Mouse (Mus musculus): ENCODE data around the gene Sufu.

Sufu gene

DNA sequence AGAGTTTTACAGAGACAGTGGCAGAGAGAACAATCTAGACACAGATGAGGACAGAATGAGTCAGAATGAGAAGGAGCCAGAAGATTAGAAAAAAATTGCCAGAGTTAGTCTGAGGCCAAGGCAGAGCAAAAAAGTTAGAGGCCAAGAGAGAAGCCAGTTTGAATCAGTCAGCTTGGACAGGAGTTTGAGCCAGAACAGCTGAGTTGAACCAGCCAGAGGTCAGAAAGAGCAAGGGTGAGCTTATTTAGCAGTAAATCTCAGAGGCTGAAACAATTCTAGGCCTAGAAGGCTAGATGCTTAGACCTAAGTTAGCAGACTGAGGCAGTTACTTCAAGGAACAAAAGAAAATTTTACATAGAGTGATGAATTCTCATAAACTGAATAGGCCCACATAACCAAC lies 32.6 kb downstream of the Sufu start:
- in situ Hi-C loops (cut with MboI, MseI), result no loop called here

DNA sequence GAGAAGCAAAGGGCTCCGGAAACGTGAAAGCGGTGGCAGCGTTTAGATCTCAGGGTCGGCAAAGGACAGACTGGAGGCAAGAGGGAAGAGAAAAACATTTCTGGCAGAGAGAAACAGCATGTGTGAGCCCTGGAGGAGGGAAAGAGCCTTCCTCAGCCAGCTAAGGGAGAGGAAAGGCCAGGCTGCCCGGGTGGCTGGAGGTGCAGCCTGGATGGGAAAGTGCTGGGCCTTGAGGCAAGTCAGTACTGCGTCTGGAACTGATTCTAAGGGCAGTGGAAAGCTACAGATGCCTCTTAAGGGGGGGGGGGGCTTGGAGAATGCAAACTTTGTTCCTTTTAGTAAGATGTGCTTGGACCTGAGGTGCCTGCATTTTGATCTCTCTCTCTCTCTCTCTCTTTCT lies 37.0 kb downstream of the Sufu start:
- in situ Hi-C loops (cut with MboI, MseI), result no loop called here

DNA sequence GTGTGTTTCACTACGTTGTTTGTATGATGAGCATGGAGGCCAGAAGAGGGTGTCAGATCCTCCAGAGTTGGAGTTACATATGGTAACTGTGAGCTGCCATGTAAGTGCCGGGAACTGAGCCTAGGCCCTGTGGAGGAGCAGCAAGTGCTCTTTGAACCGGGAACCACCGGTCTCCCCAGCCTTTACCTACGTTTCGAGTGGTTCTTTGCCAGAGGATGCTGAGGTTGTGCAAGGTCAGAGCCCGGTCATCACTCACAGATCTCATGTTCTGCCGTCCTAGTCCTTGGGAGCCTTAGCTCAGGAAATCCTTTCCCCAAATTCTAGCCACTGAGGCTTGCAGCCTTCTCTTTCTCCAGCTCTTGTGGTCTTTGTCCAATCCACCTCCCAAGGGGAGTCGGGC lies 37.5 kb downstream of the Sufu start:
- in situ Hi-C loops (cut with MboI, MseI), result no loop called here

DNA sequence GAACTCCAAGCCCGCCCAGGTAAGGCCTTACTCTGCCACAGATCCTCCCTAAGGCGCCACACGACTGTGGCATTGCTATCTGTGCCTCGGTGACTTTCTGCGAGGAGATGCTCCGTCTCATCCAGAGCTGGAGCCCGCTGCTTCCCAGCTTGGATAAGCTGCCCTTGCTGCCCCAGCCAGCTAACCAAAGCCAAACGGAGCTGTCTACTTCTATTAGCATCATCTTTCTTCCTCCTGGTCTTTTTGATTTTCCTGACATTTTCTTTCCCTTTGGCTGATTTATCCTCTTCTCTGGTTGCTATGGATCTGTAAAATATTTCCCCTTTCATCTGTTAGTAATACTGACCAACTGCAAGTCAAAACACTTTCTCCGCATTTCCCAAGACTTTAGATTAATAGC lies 37.9 kb downstream of the Sufu start:
- in situ Hi-C loops (cut with MboI, MseI), result no loop called here

DNA sequence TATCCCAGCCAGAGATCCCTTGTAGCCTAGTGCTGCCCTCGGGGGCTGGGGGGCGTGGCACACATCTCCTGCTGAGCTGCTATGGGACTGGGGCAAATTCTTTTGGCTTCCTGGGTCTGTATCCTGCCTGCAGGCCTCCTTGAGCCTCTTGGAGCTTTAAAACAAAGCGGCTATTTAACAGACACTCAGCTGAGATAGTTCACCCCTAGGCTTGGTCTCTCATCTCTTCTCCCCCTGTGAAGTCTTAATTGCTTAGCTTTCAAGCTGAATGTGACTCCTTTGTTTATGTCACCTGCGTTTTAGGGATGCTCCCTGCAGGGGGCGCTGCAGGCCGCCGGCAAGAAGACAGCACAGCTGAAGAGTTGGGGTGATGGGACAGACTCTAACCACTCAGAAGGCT lies 38.8 kb downstream of the Sufu start:
- in situ Hi-C loops (cut with MboI, MseI), result no loop called here

DNA sequence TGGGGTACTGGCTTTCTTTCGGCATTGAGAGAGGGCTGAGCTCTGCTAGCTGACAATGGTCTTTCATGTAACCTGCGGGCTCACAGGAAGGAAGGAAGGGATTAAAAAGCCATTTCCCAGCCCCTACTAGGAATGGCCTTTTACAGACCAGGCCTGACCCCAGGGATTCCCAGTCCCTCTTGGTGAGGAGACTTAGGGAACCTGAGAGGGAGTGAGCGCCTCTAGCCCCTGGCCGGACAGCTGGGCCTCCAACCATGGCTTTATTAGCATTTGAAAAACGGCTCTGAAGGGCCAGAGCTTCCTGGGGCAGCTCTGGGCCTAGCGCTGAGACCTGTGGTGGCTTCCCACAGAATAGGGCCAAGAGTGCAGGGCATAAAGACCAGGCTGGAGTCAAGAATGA lies 46.8 kb downstream of the Sufu start:
- in situ Hi-C loops (cut with MboI, MseI), result no loop called here

DNA sequence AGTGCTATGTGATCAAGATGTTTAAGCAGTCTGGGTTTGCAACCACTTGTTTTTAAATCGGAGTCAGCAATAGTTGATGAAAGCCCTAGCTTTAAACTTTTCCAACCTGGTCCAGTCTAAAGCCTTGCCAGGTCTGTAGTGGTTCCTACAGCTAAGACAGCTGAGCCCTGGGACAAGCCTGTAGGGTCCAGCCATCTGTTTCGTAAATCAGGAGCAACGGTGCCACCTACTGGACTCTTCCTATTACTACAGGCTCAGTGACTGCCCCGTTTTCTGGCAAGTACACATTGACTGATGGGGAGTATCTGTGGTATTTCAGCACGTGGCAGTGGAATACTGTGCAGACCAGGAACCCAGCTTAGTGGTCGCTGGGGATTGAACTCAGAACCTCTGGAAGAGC lies 47.5 kb downstream of the Sufu start:
- in situ Hi-C loops (cut with MboI, MseI), result no loop called here

DNA sequence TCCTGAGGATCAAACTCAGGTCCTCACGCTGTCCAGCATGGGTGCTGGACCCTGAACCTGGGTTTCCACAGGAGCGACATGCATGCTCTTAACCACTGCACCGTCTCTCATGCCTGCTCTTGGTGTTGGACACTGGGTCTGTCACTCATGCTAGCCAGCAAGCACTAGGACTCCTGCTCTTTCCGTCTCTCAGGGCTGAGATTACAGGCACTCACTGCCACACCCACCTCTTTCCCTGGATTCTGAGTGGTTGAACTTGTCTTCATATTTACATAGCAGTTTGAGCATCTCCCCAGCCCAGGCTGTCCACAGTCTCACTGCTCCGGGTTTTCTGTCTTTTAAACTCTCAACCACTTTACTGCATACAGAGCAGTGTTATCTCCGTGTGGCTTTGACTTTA lies 48.9 kb downstream of the Sufu start:
- in situ Hi-C loops (cut with MboI, MseI), result loop anchor here (5.0 kb wide), 1 partner anchor 43 kb away; no protein-coding TSS in a partner anchor

DNA sequence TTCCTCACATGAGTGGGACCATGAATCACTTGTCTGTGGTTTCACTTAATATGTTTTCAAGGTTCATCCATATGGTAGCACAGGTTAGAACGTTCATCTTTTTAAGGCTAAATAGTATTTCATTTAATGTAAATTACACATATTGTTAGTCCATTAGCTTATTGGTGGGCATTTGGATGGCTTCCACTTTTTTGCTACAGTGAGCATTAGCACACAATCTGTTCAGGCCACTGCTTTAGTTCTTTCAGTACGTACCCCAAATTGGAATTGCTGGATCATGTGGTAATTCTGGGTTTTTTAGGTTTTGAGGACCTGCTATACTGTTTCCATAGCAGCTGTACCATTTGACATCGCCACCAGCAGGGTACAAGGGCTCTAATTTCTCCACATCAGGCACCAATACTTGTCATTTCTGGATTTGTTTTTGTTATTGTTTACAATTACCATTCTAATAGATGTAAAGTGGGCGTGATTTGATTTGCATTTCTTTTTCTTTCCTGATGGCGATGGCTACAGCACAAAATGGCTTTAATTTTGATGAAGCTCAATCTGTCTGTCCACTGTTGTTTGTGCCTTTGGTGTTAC lies 49.8 kb downstream of the Sufu start:
- in situ Hi-C loops (cut with MboI, MseI), result loop anchor here (5.0 kb wide), 1 partner anchor 44 kb away; no protein-coding TSS in a partner anchor

DNA sequence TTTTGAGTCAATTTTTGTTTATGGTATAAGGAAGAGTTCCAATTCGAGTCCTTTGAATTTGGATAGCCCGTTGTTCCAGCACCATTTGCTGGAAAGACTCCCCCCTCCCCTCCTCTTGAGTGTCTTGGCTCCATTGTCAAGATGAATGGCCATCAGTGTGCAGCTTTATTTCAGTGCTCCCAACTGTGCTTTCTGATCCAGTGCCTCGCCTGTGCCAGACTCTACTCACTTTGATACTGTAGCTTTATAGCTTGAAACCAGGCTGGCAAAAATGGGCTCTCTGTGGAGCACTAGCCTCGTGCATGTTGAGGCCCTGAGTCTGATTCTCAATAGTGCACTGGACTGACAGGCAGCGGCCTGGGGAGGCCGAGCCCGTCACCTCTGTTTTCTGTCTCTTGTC lies 50.4 kb downstream of the Sufu start:
- in situ Hi-C loops (cut with MboI, MseI), result loop anchor here (5.0 kb wide), 1 partner anchor 45 kb away; no protein-coding TSS in a partner anchor

DNA sequence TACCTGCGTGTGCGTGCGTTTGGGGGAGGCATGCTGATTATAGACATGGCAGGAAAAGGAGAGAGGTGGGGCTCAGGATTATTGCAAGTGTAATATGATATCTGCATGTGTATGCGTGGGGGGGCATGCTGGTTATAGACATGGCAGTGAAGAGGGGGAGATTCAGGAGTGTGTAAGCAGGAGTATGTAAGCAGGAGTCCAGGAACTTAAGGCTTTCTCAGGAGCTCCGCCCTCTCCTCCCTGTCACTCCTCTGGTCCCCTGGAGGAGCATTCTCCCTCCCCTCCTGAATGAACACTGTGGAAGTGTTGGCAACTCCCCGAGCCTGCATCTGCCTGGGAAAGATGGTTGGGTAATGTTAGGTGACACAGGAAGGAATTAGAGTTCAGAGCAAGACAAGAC lies 51.2 kb downstream of the Sufu start:
- in situ Hi-C loops (cut with MboI, MseI), result loop anchor here (5.0 kb wide), 1 partner anchor 46 kb away; no protein-coding TSS in a partner anchor

DNA sequence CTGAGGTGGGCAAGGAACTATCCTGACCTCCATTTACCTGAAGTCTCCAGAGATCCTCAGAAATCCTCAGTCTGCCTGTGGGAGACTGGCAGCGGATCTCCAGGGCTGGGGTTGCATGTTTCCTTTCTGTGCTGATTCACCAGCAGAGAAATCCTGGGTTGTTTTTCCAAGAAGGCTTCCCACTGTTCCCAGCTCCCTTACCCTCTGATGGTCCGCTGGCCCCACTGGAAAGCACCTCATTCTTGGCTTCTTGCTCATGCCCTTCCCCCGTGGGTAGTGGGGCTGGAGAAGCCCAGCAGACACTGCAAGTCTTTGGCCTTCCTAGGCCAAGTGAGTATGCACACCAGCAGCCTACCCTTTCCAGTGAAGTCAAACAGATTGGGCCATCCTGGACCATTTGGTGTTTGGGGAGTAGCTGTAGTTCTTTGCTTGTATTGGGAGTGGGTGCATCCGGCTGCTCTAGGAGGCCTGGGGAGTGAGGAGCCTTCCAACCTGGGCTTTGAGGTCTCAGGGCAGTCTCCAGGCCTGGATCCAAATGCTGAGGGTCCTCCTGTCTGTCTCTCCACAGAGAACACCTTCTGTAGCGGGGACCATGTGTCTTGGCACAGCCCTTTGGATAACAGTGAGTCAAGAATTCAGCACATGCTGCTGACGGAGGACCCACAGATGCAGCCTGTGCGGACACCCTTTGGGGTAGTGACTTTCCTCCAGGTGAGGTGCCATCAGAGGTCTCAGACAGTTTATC lies 52.7 kb downstream of the Sufu start:
- in situ Hi-C loops (cut with MboI, MseI), result loop anchor here (5.0 kb wide), 1 partner anchor 47 kb away; no protein-coding TSS in a partner anchor

DNA sequence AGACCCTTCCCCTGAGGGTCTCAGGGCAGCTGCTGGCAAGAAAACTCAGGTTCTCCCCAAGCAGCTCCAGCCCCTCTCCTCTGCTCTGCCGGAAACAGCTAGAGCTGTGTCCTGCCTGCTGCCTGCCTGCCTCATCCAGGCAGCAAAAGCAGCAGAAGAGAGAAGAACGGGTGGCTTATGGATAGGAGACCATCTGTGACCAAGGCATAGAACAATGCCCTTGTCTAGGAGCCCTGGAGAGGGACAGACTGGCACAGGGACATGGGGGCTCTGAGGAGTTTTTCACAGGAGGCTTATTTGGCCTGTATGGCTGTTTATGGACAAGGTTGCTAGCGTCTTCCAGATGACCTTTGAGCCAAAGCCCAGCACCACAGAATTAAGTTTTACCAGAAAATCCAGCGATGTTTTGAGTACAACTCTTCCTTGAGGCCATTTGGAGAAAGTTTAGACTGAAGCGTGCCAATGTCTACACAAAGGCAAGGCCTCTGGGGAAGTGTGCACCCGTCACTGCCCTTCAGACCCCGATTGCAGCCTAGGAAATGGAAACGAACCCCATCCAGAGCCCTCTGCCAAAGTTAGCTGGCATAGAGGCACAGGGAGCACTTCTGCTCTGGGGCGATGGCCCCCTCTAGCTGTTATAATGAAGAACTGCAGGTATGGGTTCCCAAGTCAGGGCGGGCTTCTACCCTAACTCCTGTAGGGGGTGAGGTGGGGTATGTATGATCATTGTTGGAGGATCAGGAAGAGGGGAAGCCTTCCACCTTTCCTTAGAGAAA lies 55.5 kb downstream of the Sufu start:
- in situ Hi-C loops (cut with MboI, MseI), result no loop called here

DNA sequence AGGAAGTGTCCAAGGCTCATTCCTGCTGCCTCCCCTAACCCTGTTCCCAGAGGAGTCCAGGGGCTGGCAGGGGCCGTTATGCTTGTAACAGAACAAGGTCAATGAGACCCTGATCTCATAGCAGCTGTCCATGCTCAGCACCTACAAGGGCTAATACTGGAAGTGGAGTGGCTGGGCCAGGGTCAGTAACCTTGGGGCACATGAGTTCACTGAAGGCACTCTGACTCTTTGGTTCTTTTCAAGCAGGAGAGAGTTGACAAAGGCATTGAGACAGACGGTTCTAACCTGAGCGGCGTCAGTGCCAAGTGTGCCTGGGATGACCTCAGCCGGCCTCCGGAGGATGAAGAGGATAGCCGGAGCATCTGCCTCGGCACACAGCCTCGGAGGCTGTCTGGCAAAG lies 56.2 kb downstream of the Sufu start:
- in situ Hi-C loops (cut with MboI, MseI), result no loop called here

DNA sequence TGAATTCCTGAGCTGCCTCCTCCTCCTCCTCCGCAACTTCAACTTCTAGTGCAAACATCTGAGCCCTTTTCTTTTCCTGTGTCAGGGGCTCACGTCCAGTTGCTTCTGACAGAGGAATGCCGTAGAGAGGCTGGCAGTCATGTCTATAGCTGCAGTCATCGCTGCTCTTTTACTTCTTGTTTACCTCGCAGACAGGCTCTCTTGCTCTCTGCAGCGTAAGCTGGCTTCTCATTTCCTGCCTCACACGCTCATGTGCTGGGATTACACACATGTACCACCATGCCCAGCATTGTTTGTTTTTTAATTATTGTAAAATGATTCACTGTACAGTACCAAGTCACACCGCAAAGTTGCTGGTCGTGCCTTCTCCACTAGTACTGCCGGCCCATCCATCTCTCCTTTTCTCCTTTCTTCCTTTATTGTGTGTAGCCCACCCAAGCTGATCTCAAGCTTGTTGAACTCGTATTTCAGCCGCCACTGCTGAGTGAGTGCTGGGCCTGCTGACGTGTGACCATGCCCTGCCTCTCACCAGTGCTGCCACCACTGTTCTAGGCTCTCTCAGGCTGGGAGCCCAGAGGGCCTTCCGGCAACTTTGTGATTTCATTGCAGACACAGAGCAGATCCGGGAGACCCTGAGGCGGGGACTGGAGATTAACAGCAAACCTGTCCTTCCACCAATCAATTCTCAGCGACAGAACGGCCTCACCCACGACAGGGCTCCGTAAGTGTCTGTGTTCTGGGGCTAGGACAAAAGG lies 57.6 kb downstream of the Sufu start:
- in situ Hi-C loops (cut with MboI, MseI), result no loop called here

DNA sequence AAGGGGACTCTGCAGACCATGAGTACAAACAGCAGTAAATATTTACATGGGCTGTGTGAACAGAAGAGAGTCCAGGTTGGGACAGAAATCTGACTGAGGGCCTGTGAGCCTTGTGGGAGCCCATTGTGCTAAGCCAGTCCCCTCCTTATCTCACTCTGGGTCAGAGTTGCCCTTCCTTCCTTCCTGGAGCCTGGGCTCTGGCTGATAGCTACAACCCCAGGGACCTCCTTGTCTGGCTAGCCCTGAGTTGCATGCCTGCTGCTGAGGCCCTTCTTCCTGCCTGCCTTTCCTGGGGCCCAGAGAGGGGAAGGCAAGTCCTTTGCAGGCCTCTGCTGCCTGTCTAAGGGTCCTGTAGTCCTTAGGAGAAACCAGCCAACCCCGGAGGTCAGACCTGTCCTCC lies 58.3 kb downstream of the Sufu start:
- in situ Hi-C loops (cut with MboI, MseI), result no loop called here

DNA sequence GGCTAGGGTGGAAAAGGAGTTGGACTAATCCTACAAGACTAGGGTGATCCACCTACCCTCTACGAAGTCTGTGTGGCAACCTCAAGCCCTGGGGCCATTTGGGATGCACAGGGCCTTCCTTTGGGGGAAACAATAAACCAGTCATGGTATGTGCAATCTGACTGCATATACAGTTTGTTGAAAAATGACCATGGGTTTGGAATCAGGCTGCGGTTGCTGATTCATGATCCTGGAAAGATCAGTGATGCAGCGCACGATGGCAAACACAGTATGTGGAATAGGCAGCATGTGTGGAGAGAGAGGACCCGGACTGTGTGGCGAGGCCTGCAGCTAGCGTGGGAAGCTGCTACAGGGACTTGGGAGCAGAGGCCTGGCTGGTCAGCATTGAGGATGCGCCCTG lies 58.9 kb downstream of the Sufu start:
- in situ Hi-C loops (cut with MboI, MseI), result no loop called here

DNA sequence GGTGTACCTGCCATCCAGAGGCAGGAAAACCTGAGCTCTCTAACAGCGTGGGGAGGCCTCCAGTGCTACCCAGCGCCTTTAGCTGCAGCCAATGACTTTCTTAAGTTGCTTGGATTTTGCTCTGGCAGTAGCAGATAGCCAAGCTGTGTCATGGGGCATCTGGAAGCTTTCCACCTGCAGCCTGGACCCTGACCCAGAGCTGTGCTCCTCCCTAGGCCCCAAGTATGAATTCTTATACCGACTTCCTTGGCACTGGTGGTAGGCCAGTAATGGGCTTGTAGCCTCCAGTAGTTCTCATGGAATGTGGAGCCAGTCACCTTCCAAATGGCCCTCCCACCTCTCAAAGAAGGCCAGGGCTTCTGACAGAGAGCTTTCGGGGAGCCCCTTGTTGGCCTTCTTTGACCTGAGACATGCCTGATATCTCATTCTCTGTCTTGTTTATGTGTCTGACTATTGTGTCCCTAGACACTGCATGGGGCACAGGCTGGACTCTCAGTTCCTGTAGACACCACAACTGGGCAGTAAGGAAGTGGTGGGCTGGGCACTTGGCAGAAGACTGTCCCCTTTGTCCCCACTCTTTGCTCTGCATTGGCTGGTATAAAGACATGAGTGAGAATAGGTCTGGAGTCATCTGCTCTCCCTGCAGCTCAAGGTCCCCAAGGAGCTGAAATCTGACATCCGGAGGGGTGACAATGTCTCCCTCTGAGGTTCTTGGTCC lies 59.5 kb downstream of the Sufu start:
- in situ Hi-C loops (cut with MboI, MseI), result no loop called here

DNA sequence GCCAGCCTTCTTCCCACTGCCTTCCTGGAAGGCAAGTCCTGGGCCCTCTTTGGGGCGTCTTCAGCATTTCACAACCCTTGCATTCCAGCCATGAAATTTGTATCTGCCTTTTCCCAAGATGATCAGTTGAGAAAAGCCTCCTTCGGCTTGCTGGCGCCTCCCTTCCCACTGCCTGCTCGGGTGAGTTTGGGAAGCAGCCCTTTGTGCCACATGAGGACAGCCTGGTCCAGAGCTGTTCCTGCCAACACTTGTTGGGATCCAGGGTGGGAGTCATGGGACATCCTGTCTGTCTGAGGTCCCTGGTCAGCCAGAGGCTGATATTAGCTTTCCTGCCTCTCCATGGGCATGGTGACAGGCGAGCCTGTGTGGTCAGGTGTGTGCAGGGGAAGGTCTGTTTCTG lies 61.1 kb downstream of the Sufu start:
- in situ Hi-C loops (cut with MboI, MseI), result no loop called here

DNA sequence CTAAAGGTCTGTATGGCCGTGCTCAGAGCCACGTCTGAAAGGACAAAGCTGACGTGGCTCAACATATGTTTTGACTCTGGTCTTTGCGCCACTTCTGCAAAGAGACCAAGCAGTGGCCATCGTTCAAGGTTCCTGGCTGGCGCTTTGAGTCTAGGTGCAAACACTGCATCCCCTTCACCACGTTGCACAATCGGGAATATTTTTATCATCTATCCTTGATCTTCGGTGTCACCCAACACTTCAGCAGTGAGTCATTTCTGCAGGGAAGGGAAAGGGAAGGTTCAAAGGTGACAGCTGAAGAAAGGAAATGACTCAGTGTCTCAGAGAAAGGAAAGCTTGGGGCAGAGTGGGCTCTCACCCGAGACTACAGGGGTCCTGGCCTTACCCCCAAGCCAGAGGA lies 62.6 kb downstream of the Sufu start:
- in situ Hi-C loops (cut with MboI, MseI), result no loop called here

DNA sequence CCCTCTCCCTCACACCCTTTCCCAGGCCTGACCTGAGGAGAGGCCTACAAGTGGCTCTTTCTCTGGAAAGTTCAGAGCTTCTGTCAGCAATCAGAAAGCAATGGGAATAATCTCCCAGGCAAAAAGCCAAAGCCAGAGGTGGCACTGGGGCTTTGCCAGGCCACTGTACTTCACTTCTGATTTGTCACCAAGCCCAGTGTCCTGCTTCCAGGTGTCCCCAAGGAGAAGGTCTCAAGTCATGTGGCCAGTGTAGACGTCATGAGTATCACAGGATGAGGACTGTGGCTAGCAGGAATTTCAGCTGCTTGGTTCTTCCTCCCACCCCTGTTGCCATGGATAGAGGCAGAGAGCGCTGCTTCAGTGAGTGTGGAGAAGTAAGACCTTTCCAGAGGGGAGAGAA lies 63.2 kb downstream of the Sufu start:
- in situ Hi-C loops (cut with MboI, MseI), result no loop called here

All from T-helper 1 cell (primary cell).